Mouse (Mus musculus): ENCODE results near the gene Olfr543.
"Not testable (repeated sequence)": the region's sequence is repeated elsewhere in the genome, so short reads cannot be mapped to it uniquely, and the experiment has no call there.

The Olfr543 gene

DNA sequence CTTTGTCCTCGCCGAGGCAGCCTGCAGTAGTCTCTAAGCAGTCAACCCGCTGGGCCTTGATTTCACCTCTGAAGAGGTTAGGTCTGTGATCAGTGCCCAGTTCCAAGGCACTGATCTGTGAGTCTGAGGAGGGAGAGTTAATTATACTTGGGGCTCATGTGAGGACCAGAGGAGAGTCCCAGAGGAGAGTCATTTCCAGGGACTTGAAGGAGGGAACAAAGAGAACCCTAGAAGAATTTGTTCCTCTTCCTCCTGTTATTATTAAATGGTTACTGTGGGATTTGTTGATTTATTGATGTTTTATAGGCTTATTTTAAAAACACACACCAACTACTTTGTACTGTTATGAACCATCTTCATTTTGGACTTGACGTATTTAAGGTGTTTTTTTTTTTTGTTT lies at the start of gene Olfr543:
Gene Olfr543 (minus strand): TSS at position 101 of the 400 bp plus-strand sequence.
- DNase-seq (ENCODE audit: low spot score in 2 of 2), result no peak

DNA sequence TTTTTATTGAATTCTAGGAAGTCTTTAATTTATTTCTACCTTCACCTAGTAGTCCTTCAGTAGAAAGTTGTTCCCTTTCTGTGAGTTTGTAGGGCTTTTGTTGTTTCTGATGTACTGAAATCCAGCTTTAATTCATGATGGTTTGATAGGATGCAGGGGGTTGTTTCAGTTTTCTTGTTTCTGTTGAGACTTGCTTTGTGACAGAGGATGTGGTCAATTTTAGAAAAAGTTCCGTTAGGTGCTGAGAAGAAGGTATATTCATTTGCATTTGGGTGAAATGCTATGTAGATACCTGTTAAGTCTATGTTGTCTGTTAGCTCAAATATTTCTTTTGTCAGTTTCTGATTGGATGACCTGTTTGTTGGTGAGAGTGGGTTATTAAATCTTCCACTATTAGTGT lies 47.6 kb upstream of the Olfr543 start:
- DNase-seq (ENCODE audit: low spot score in 2 of 2), result no peak

DNA sequence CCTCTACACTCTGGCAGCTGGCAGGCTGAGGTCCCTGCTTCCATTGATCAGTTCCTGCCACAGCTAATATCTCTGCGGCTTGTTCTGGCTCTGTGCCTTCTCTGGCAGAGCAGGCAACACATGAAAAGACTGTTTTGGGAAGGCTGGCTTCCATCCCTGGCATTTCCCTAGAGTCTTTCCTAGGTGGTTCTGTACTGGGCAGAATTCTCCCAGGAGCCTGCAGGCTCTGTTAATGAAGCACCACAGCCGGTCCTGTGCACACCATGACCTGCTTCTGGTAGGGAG lies 35.5 kb upstream of the Olfr543 start:
- DNase-seq (ENCODE audit: low spot score in 2 of 2), result no peak

DNA sequence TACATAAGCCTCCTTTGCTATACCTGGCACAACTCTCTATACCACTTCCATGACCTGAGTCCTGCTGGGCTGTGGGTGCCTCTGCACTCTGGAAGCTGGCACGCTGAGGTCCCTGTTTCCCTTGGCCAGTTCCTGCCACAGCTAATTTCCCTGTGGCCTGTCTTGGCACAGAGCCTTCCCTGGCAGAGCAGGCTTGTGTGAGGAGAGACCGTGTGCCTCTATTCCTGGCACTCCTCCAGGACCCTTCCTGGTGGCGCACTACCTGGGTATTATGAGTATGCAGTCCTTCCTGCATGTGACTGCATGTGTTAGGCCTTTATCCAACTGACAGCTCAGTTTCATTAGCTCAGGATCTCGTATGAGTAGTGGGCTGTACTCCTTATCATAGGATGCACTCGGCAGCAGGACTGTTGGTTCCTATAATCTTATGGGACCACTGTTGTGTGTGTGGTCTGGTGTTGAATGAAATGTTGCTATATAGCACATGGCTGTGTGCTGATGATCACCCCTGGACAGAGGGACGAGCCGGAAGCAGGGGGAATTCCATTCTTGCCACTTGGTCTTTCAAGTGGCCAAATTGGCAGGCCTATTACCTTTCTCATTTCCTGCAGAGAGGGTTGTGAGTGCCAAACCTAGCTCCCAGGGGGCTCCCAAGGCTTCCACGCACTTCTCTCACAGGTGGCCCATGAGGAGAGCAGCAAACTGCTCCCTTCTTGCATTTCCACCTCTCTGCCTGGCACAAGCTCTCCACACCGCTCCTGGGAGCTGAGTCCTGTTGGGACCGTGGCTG lies 35.0 kb upstream of the Olfr543 start:
- no peak for DNase-seq (ENCODE audit: low spot score in 2 of 2)

DNA sequence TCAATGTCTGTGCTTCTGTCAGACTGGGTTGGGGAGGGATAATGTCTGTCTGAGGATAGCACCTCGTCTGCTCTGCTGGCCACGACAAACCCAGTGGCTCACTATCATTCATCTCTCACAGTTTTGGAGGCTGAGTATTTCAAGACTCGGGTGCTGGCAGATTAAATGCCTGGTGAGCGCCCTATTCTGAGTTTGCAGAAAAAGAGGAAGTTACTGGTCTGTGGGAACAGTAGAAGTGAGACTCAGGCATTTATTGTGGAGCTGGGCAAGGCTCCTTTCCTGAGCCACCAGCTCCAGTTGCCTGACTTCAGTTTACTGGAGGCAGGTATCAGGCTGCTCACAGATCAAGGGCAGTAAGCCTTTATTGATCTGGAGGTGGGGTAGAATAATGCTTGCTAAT lies 32.7 kb upstream of the Olfr543 start:
- DNase-seq (ENCODE audit: low spot score in 2 of 2), result no peak

DNA sequence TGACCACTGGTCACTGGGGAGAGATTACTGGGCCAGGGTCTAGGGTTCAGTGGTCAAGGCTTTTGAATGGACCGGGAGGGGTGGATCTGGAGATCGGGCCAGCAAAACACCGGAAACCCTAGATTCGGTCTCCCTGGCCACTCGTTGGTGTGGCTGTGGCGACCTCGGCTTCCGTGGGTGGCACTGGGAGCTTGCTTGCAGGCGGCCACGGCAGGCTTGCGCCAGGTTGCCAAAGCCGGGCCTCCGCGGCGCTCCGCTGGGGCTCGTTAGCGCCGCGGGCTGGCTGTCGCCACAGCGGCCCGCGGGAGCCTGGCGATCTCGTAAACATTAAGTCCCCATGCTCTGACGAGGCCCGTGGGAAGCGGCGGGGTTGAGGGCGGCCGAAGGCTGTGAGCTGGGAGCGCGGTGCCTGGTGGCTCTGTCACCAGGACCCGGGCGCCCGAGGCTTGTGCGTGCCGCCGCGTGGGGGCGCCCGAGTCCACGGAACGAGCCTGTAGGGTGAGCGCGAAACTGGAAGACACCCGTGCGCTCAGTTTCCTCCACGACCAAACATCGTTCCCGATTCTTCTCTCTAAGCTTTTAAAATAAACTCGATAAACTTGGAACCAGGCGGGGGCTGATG lies 31.4 kb upstream of the Olfr543 start:
- DNase-seq (ENCODE audit: low spot score in 2 of 2), result peak; percentile 57 to 95

DNA sequence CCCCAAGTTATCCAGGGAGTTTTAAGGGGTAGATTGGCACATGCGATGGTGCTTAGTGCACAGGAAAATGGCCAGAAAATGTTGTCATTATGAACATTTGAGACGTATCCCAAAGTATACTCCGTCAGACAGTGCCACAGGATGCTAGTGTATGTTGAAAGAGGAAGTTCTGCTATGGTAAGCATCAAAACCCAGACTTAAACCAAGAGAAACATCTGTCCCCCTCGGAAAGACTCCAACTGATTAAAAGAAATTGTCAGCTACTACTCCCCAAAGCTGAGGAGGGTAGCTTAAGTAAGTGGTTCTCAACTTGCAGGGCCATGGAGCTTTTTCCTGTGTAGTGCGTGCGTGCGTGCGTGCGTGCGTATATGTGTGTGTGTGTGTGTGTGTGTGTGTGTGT lies 30.4 kb upstream of the Olfr543 start:
- no peak for DNase-seq (ENCODE audit: low spot score in 2 of 2)

DNA sequence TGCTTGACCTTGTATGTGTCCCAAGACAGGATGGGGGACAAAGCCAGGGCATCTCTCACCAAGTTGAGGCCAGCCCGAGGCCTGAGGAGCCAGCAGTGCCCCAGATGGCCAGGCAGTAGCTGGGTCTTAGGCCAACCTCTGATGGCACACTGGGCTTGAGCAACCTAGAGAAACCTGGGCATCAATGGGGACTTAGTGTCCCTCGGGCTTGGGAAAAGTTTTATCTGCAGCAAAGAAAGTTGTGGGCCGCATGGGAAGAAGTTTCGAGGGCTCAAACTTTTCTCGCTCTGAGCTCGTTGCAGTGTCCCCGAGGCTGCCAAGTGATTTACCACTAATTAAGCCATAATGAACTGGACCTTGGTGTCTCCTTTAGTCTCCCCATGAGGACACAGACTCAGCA lies 28.2 kb upstream of the Olfr543 start:
- DNase-seq (ENCODE audit: low spot score in 2 of 2), result no peak

DNA sequence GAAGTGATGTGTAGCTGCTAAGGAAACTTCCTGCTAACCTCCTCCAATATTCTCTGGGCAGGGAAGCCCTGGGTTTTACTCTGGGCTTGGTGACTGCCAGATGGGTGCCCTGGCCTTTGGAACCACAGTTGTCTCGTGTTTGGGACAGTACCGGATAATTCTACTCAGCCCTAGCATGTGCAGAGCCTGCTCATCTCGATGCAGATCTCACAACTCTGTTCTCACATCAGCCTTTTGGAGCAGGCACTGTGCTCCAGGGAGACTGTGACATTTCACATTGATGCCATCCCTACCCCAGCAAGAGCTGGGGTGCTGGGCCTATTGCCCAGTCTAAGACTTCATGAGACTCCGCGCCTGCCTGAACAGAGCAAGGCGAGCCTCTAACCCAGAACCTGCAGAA lies 27.2 kb upstream of the Olfr543 start:
- no peak for DNase-seq (ENCODE audit: low spot score in 2 of 2)

DNA sequence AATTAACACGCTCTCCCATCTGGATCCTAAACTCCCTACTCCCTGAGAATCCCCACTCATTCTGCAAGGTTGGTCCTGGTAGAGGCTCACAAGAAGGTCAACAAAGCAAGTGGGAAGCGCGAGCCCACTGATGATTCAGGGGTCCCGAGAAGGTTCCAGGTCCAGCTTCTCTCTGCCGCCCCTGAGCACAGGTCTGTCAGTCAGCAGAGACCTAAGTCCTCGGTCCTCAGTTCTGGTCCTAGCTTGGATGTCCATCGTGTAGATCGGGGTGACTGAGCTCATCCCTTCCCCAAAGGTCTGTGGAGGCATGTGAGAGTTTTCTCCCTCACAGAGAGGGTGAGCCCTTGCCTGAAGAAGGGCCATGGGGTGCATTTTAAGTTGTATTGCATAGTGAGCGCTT lies 26.6 kb upstream of the Olfr543 start:
- DNase-seq (ENCODE audit: low spot score in 2 of 2), result no peak

DNA sequence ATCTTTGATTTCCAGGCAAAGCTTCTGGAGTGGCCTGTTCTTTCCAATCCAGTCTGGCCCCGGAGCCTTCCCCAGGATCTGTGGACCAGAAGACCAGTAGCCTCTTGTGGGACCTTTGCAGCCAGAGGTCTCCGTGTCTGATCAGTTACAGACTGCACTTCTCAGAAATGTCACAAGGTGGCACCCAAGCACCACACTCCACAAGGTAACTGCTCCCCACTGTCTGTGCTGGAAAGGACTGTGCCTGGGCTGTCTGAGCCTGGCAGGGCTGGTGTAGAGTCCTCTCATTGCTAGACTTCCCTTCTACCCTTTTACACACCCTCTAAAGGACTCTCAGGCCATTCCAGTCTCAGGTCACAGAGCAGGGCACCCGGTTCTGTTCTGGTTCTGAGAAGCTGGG lies 25.4 kb upstream of the Olfr543 start:
- peak; percentile 44 to 71 for DNase-seq (ENCODE audit: low spot score in 2 of 2)

DNA sequence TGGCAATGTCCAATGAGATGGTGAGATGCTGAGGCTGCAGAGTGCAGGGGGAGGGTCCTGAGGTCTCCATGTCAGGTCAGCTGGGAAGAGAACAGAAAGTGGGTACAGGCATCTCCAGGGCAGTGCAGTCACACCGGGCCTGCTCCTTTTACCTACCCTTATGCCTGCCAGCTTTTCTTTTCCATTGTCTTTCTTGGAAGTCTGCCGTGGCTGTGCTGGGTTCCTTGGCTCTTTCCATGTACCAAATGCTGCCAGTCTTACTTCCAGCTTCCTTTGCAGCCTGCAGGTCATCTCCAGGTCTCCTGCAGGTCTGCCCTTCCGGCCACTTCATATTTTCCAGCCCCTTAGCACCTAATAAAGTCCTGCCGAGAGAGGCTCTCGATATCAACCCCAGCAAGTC lies 20.5 kb upstream of the Olfr543 start:
- no peak for DNase-seq (ENCODE audit: low spot score in 2 of 2)

DNA sequence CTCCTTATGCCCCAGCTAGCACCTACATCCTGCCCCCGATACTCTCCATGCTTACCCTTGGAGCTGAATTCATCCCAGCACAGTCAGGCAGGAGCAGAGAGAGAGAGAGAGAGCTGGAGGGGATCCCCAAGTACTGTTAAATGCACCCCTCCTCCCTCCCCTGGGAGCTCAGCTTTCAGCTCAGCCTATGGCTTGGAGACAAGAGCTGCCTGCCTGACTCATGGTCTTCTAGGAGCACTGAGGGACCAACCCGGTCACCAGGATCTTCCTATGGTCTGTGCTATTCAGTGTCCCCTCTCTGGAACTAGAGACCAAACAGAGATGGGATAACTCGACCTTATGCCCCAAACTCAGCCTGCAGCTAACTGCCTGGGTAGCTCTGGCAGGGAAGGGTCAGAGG lies 18.0 kb upstream of the Olfr543 start, which contains the start of gene Olfr545:
Gene Olfr545 (minus strand): TSS at position 101 of the 400 bp plus-strand sequence.
- no peak for DNase-seq (ENCODE audit: low spot score in 2 of 2)

DNA sequence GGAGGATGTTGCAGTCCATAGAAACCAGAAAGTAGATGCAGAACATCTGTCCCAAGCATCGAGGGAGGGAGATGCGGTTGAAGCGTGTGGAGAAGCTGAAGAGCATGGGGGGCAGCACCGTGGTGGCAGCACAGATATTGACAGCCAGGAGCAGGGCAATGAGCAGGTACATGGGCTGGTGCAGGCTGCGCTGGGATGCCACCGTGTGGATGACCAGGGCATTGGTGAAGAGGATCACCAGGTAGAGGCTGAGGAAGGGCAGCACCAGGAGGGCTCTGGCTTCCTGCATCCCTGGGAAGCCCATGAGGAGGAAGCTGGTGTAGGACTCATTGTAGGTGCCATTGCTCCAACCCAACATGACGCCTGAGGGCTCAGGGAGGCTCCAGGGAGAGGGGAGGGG lies 12.9 kb upstream of the Olfr543 start:
- not testable (repeated sequence) for DNase-seq (ENCODE audit: low spot score in 2 of 2)

DNA sequence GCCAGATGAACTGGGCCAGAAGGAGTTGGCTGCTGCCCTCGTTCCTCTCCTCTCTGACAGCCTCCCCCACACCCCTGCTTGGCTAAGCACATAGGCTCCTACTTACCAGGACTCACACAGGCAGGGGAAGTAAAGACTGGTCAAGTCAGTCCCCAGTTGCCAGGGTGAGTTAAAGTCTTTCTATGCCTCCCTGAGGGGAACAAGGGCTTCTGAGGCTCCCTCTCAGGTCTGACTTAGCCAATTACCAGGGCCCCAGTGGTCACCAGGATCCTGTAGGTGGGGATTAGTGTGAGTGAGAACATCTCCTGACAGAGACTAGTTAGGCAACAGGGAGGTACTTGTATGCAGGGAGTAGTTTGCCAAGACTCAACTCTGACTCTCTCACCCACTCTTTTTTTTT lies 6.7 kb upstream of the Olfr543 start, which contains the start of gene Olfr544:
Gene Olfr544 (minus strand): TSS at position 153 of the 400 bp plus-strand sequence.
- no peak for DNase-seq (ENCODE audit: low spot score in 2 of 2)

DNA sequence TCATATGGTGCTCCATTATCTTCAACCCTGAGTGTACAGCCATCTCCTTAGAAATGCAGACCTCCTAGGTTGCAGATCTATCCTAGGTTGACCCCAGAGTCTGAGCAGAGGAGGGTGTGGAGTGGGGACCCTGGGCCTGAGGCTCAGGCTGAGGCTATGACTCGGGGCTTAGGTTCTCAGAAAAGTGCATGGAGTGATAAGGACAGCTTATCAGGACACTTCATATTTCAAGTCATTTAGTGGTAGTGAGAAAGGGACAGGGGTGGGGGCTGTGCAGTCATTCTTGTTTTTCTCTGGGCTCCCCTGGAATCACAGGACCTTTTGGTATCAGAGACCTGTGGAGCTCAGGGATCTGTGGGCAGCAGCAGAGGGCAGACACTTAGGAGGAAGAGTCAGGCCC lies 4.6 kb upstream of the Olfr543 start:
- no peak for DNase-seq (ENCODE audit: low spot score in 2 of 2)

DNA sequence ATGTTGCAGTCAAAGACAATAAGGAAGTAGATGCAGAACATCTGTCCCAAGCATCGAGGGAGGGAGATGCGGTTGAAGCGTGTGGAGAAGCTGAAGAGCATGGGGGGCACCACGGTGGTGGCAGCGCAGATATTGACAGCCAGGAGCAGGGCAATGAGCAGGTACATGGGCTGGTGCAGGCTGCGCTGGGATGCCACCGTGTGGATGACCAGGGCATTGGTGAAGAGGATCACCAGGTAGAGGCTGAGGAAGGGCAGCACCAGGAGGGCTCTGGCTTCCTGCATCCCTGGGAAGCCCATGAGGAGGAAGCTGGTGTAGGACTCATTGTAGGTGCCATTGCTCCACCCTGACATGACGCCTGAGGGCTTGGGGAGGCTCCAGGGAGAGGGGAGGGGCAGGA lies 3.3 kb upstream of the Olfr543 start:
- not testable (repeated sequence) for DNase-seq (ENCODE audit: low spot score in 2 of 2)

DNA sequence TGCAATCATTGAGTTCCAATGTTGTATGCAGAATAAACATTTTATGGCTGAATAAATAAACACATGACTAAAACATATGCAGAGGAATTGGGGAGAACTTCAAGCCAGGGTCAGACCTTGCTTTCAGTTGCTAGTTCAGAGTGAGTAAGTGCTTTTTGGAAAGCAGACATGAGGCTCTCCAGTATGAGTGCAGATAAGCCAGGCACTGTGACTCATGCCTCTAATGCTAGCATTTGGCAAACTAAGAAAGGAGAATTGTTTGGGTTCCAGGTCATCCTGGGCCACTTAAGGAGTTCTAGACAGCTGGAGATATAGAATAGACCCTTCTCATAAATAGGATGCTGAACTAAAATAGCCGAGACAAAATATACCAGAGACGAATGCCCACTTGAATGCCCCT lies 2.2 kb upstream of the Olfr543 start:
- DNase-seq (ENCODE audit: low spot score in 2 of 2), result no peak

DNA sequence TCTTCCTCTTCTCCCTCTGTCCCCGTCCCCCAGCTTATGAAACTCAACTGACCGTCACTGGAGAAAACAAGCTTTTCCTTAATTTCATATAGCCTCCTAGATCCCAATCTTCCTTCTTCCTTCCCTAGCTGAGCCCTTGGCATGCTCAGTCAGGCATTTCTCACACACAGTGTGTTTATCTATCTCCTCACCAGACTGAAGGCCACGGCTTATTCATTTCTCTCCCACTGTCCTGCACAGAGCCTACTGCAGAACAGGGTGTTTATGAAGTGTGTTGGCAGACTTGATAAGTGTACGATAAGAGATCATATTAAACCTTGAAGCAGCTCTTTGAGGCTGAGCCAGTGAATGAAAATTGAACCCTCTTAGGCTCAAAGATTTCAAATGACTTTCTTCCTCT lies 658 bp downstream of the Olfr543 start:
- DNase-seq (ENCODE audit: low spot score in 2 of 2), result no peak

DNA sequence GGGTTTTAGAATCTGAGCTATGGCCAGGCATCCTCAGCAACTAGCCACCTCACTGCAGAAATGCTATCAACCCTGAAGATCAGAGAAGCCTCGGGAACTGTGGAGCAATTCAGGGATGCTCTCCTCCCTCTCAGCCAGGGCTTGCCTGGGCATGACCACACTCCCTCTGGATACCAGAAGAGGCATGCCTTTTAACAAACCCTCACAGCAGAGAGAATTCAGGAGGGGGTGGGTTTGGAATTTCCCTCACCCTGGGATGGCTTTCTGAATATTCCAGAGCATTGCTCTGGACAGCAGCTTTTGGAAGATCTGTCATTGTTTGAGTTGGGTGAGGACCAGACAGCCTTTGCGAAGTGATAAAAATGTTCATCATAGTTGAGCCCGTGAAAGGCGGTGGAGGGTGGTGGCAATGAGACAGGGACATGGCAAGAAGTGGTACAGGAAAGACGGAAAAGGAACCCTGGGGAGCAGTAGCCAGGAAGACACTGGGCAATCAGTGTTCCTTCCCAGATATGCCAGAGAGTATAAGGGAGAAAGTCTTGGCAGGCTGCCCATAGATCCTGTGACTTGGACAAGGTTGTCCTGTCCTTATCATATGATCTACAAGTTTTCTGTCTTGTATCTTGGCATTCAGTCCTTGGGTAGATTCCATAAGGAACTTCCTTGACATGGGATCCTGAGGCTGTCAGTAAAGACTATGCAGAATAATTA lies 2.0 kb downstream of the Olfr543 start:
- no peak for DNase-seq (ENCODE audit: low spot score in 2 of 2)

DNA sequence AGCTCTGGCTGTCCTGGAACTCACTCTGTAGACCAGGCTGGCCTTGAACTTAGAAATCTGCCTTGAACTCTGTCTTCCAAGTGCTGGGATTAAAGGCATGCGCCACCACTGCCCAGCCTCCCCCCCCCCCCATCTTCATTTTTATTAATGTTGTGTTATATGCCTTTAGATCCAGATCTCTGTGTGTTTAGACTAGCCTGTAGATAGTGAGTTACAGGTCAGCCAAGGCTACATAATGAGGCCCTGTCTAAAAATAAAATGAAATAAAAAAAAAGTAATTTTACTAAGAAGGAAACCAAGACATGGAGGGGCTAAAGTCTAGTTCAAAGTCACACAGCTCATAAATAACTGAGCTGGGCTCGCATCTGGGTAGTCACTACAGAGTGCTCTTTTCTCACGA lies 2.6 kb downstream of the Olfr543 start:
- DNase-seq (ENCODE audit: low spot score in 2 of 2), result no peak

DNA sequence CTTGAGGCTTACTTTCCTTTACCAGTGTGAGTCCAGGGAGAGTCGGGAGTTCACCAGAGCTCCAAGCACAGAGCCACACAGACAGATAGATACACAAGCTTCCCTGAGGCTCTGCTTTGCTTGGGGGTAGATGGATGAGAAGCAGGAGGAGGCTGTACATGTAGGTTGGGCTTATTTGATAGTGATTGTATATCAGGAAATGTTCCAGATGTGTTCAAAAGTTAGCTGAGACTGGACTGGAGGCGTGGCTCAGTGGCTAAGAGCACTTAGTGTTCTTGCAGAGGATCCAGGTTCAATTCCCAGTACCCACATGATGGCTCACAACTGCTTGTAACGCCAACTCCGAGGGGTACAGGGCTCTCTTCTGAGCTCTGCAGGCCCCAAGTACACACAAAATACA lies 3.1 kb downstream of the Olfr543 start:
- DNase-seq (ENCODE audit: low spot score in 2 of 2), result no peak

DNA sequence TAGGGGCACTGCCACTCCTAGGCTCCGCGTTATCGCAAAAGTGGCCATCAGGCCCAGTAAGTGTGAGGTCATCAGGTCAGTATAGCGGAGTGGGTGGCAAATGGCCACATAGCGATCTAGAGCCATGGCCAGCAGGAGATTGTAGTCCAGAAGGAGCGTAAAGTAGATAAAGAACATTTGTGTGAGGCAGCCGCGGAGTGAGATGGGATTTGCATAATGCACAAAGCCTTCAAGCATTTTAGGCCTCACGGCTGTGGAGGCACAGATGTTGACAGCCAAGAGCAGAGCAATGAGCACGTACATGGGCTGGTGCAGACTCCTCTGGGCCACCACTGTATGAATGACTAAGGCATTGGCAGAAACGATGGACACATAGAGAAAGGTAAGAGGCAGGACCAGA lies 4.1 kb downstream of the Olfr543 start:
- no peak for DNase-seq (ENCODE audit: low spot score in 2 of 2)
